24 mouse cellular contexts compared by ENCODE assay signal in the genomic region with DNA sequence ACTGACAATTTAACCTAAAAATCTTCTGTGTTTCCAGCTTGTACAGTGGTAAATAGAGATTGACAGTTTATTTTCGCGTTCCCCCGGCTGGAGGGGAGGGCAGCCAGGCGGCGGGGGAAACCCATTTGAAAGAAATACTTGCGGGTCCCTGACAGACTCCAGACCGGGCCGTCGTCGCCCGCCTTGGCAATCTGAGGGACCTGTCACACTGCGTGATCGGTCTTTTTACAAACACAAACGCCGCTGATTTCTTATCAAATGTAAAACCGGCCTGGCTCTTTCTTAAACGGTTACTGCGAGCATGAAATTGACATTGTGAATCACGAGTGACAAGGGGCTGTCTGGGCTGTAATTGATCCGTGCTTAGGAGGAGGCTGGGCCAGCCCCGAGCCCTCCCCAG. TPM values are rescaled to one million over a fixed set of nuclear protein-coding genes. Genes with fewer than 3 reads are reported as not detected.
DNase-seq lines count a peak whose midpoint lies in the region; ATAC-seq lines count a peak whose summit lies in the region.
"Had no signal": no experiment of that assay in that cellular context is flagged by ENCODE, and none has a peak within 500 bp of the region (broad histone marks: within the 10 kb centered on the region; RNA-seq: fewer than 3 reads in every experiment).

No protein-coding gene starts in this region.

- ATAC-seq in heart, embryonic 14.5 days (ENCODE audit: insufficient number of reproducible peaks, insufficient read depth, low FRiP score, low read depth): no peak
- no peak for ATAC-seq in neural tube, embryonic 12.5 days (ENCODE audit: low FRiP score, low read depth)
- ATAC-seq: CD4-positive, CD25-positive, alpha-beta regulatory T cell, adult 4 months had no signal

- no peak overlapping the region for H3K9ac ChIP-seq in heart, embryonic 14.5 days (ENCODE audit: low read length)
- H3K9ac ChIP-seq in neural tube, embryonic 12.5 days: 0 out of 2 replicates have a peak overlapping the region, but pooled peaks have one; percentile 35
- H3K9ac ChIP-seq: embryonic facial prominence, embryonic 15.5 days; hindbrain, embryonic 15.5 days had no signal

- peaks cover 55% of the 10 kb centered on the region for H3K27me3 ChIP-seq in heart, embryonic 14.5 days (ENCODE audit: control insufficient read depth, insufficient read depth, low read length)
- H3K27me3 ChIP-seq in neural tube, embryonic 12.5 days (replicated peaks): peaks cover 50% of the 10 kb centered on the region

- no peaks in the 10 kb centered on the region for H3K4me1 ChIP-seq in heart, embryonic 14.5 days (ENCODE audit: control insufficient read depth in 2 of 2, insufficient read depth in 2 of 2, low read length in 2 of 2)
- H3K4me1 ChIP-seq in neural tube, embryonic 12.5 days: peaks cover 23% of the 10 kb centered on the region
- H3K4me1 ChIP-seq: megakaryocyte, embryonic 14.5 days had no signal

- H3K27ac ChIP-seq in heart, embryonic 14.5 days (replicated peaks in 1 of 2; ENCODE audit: control insufficient read depth in 1 of 2, insufficient read depth in 1 of 2, low read depth in 2 of 2, low read length in 2 of 2): no peak overlapping the region
- H3K27ac ChIP-seq in neural tube, embryonic 12.5 days: no peak overlapping the region
- H3K27ac ChIP-seq: embryonic facial prominence, embryonic 15.5 days; hindbrain, embryonic 15.5 days had no signal

- H3K4me2 ChIP-seq in heart, embryonic 14.5 days (ENCODE audit: low read length): peak overlapping the region; percentile 18; the same call in 1 of the 2 replicates
- no peak overlapping the region for H3K4me2 ChIP-seq in neural tube, embryonic 12.5 days (replicated peaks)
- H3K4me2 ChIP-seq: embryonic facial prominence, embryonic 15.5 days; hindbrain, embryonic 15.5 days had no signal

- WGBS in heart, embryonic 14.5 days: 5% methylated on average over 21 of the region's 21 CpGs
- WGBS in neural tube, embryonic 12.5 days: 8% methylated on average over 21 of the region's 21 CpGs

- H3K9me3 ChIP-seq in heart, embryonic 14.5 days (ENCODE audit: control insufficient read depth, low read length): no peaks in the 10 kb centered on the region
- no peaks in the 10 kb centered on the region for H3K9me3 ChIP-seq in neural tube, embryonic 12.5 days
- H3K9me3 ChIP-seq: embryonic facial prominence, embryonic 15.5 days; G1E; hindbrain, embryonic 15.5 days; megakaryocyte, embryonic 14.5 days had no signal

- DNase-seq in embryo, embryonic 11 days: peak; percentile 44
- DNase-seq in embryo, embryonic 10 days (ENCODE audit: low spot score): no peak
- DNase-seq in heart, adult 9 months (ENCODE audit: low spot score in 2 of 2): no peak
- no peak for DNase-seq in neural tube, embryonic 10.5 days (ENCODE audit: extremely low spot score, low spot score)
- no peak for DNase-seq in urinary bladder, postnatal 25 days (ENCODE audit: low spot score)
- DNase-seq in urinary bladder, adult 18-20 months (ENCODE audit: low spot score in 2 of 2): no peak
- DNase-seq: adrenal gland, postnatal 36 days; cerebellum, adult 8-10 months; heart, adult 18-20 months; kidney, adult 11 months; kidney, postnatal 4 days; lung, postnatal 14 days; right cerebral cortex, postnatal 14 days had no signal

- H3K36me3 ChIP-seq in heart, embryonic 14.5 days (ENCODE audit: control insufficient read depth, insufficient read depth, low read length): no peaks in the 10 kb centered on the region
- no peaks in the 10 kb centered on the region for H3K36me3 ChIP-seq in neural tube, embryonic 12.5 days
- H3K36me3 ChIP-seq: embryonic facial prominence, embryonic 15.5 days; G1E; hindbrain, embryonic 15.5 days had no signal

- H3K4me3 ChIP-seq in heart, embryonic 14.5 days (ENCODE audit: control insufficient read depth in 1 of 2, insufficient read depth in 1 of 2, low read depth in 1 of 2, low read length in 2 of 2): no peak overlapping the region
- no peak overlapping the region for H3K4me3 ChIP-seq in neural tube, embryonic 12.5 days
- H3K4me3 ChIP-seq: embryonic facial prominence, embryonic 15.5 days; hindbrain, embryonic 15.5 days; megakaryocyte, embryonic 14.5 days had no signal

RNA-seq across cellular contexts. Expression of a gene that starts 50.5 kb away (rescaled TPM):
- not detected in 2 replicates for polyA plus RNA-seq in heart, embryonic 14.5 days (2014; fragmentation: Nextera tagmentation; extraction: Ambion mirVana)
- polyA plus RNA-seq in neural tube, embryonic 12.5 days (2016; fragmentation: Nextera tagmentation; extraction: Ambion mirVana): 92.9 and 107 TPM in 2 replicates
- polyA plus RNA-seq: CD4-positive, CD25-positive, alpha-beta regulatory T cell, adult 4 months; cortical plate, adult 2 months; G1E; liver, embryonic 16.5 days; spleen, adult 2 months; stomach, embryonic 16.5 days had no signal

Comparison
In these comparisons a context has a peak if more than half of its experiments do, and no peak if none do; other contexts are left out.
1. RNA of a gene that starts 50.5 kb away (polyA plus RNA-seq): 92.9 to 107 TPM in neural tube, embryonic 12.5 days; not detected in heart, embryonic 14.5 days; every median in the first group is over 10 times any median in the second.